Mouse (Mus musculus) c-Kit-positive CD71-negative TER-119-negative erythroid progenitor cells, embryonic 14.5 days (primary cell): Measurements from ENCODE around the gene Ybx1.
A peak's percentile ranks its signal among the peaks of the same experiment; 100 is the strongest.
"Not testable (repeated sequence)": the region's sequence is repeated elsewhere in the genome, so short reads cannot be mapped to it uniquely, and the experiment has no call there.

Experiments
- DNase-seq: peaks from one replicate; pipeline ENCODE4 v3.0.0-alpha.2; 2013; ENCODE audit warnings: low read depth

Gene Ybx1

DNA sequence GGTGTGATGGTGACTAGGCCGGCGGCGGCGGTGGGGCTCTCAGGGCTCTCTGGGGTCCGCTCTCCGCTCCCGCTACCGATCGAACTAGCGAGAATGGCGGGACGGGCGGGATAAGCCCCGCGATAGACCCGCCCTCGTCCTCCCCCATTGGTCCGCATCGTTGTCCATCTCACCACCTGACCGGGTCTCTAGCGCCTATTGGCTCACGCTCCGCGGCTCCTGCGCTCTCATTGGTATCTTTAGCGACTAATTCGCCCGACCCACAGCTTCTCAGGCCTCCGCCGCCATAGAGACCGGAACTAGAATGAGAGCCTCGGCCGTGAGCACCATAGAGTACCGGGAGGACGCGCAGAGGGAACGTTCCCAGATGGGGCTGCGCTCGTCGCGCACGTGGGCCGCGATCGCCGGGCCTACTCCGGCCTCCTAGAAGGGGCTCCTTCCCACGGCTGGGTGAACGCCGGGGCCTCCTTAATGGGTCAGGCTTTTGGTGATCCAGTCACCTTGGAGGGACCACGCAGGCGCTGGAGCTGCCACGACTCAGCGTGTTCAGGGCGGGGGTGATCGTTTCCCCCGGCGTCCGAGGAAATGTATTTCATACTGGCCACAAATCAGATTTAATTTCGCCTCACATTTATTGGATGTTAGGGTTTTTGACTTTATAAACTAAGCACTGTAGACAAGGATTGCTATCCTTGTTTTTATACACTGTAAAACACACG lies at the start of gene Ybx1:
Ybx1 (minus strand) TSS at position 190 of the 719 bp plus-strand sequence.
- DNase-seq = peak; percentile 98

DNA sequence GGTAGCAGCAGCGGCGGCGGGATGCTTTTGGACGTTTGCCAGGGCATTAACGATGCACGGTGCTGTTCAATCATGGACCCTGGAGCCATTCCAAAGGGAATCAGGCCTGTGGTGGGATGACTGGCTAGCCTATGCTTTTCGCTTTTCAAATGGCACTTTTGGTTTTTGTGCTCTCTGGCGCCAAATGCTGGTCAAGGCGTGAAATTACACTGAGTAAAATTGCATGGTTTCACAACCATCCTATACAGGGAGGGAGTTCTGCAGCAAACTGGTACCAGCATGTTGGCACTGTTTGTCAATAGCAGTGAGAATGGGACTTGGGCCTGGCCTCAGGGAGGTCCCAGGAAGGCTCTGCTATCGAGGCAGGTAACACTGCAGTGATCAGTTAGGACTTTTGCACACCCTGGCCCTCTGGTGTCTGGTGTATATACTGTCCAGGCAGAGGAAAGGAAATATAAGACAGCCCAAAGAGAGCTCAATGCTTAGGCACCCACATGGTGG lies 44.5 kb upstream of the Ybx1 start:
- DNase-seq = peak; percentile 25

DNA sequence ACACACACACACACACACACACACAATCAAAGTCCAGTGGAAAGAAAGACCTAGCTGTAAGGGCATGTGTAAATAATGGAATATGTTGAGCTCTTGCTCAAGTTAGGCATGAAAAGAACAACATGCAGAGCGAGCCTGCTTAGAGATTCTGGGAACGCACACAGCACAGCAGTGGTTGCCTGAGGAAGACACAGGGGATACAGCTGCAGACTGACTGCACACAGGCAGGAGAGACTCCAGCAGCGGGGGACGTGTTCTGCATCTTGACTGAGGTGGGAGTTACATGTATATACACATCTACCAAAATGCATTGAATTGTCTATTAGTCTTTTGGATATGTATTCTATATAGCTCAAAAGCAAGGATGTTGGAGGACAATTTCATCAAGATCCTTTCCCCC lies 44.0 kb upstream of the Ybx1 start:
- no peak for DNase-seq

DNA sequence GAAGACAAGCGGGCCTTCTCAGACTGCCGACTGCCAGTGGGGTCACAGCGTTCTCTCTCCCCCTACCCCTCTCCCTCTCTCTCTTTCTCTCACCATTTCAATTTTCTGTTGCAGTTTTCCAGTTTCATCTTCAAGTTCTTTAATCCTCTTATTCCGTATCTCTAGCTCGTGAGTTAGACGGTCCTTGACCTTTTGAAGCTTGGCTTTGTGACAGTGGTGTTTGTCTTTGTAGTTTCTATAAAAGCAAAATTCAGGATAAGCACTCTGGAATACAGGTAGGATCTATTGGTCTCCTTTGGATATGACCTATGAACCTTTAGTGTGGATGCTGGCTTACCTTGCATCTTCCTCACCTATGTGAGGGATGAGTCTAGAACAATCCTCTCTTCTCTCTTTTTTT lies 39.1 kb upstream of the Ybx1 start:
- no peak for DNase-seq

DNA sequence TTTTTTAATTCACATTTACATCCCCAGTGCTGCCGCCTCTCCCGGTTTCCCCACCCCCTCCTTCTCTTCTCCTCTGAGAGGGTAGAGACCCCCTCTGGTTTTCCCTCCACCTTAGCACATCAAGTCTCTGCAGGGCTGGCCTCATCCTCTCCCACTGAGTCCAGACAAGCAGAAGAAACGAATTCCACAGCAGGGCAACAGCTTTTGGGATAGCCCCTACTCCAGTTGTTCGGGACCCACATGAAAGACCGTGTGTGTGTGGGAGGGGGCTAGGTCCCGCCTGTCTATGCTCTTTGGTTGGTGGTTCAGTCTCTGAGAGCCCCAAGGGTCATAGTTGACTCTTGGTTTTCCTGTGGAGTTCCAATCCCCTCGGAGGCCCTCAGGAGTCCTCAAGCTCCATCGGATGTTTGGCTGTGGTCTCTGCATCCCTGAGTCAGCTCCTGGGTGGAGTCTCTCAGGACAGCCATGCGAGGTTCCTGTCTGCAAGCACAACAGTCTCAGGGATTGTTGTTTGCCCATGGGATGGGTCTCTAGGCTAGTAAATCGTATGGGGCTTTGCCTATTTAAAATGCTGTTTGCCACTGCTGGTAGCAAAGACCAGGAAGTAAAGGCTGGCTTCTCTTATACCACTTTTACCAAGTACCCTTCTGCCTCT lies 26.6 kb upstream of the Ybx1 start:
- DNase-seq = no peak

DNA sequence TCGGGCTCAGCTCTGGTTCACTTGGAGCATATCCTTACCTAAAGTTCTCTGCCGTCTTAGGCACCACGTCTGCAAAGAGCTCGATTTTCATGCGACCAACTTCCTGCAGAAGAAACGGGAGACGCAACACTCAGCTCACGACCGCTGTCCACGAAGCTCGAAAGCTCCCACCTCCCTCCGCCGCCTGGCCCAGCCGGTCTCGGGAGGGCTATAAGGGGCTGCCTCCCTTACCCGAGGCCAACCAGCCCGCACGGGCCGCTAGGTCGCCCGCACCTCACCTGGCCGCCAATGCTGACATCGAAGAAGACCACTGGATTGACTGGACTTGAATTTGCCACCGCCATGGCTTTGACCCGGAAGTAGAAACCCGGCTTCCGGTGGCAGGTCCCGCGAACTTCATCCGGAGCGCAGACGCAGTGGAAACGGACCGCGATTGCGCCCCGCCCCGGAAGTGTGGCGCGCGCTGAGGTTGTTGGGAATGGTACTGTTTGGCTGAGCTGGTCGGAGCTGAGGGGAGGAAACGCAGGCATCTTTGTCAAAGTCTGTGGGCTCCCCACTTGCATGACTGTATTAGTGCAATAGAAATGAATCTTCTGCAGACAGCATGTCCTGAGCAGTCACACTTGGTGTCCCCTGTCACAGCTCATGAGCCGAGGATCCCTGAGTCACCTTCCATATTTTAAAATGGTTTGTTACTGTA lies 25.9 kb upstream of the Ybx1 start, which contains the start of gene Ppih:
Ppih (minus strand) TSS at position 416 of the 700 bp plus-strand sequence.
- DNase-seq = peak; percentile 87

DNA sequence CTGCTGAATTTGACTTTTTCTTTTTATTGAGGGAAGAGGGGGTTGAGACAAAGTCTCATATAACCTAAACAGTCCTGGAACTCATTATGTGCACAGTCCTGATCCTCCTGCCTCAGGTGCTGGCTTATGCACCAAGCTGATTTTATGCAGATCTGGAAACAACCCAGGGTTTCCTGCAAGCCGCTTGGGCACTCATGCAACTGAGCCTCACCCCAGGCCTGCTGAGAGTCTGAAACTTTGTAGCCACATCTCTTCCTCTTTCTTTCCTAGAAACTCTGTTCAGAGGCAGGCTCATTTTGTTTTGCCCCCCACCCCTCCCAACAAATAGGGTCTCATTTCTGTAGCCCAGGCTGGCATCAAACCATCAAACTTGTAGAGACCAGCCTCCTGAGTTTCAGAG lies 19.4 kb upstream of the Ybx1 start:
- no peak for DNase-seq

DNA sequence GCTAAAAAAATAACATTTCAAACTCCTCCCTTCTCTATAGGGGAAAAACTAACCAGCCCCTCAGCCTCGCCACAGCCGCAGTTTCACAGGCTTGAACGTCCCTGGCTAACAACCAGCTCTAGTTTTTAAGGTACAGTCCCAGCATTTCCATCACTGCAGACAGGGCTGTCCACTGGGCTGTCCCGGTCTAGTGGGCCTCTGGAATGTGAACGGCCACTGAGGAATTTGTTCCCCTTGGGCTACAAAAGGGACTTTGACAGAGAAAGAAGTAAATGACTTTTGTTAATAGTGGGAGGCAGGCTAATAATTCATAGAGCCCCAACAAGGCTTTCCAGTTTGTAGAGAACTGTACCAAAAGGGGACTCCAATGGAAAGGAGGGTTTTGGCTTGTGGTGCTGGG lies 11.0 kb upstream of the Ybx1 start:
- DNase-seq = no peak

DNA sequence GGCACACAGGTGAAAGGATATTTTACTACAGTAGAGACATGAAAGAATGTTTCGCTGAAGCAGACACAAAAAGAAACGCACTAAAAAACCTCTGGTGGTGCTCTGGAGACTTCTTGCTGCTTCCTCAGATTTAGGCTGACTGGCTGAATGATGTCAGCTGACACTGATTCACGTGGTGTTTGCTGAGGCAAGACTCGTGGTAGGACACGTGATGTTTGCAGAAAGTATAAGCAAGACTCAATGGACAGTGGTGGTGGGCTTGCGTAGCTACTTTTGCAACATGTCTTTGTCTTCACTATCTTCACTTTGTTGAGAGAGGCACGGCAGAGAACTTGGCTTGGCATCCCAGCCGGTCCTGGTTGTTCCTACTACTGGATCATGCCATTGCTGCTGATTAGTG lies 8.9 kb upstream of the Ybx1 start:
- DNase-seq = no peak

DNA sequence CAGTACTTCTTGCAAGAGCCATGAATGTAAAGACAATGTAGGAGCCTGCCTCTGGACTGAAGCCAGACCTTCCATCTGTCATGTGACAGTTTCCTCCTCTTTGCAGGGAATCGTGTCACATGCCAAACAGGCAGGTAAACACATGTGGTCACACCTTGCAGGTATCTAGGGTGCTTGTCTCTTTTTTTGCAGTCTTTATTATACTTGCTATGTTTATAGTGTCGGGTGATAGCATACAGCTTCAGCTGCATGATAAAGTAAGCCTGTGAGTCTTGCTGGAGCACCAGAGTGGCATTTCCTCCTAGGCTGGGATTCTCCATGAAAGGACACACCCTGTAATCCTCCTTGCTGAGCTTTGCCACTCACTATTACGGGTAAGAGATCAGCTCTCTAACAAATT lies 7.4 kb upstream of the Ybx1 start:
- no peak for DNase-seq

DNA sequence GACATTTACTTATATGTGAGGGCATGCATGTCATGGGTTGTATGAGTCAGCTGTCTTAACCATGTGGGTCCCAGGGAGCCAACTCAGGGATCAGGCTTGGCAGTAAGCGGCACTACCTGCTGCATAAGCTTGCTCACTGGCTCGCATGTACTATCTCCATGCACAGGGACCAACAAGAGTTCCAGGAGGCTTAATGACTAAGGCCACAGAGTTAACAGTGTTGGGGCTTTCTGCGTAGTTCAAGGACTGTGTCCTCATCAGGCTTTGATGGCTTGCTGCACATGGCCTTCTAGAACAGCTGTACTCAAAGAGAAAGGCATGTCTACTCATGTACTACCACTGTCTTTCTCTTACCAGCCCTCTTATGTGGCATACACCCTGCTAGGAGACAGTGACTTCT lies 6.4 kb upstream of the Ybx1 start:
- no peak for DNase-seq

DNA sequence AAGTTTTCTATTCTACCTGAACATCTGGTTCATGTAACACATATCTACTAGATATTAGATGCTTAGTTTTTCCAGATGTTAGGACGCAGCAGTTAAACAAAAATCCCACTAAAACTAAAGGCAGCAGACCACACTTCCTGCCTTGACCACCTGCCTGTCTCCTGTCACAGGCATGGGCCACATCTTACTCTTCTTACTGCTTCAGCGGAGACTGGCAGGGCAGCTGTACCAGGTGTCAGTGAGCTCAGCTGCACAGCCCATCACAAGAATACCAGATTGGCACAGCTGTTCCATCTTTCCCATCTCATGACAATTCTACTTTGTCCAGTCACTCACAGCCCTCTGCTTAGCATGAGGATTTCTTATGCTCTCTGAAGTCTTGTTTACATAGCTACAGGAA lies 3.0 kb upstream of the Ybx1 start:
- DNase-seq = no peak

DNA sequence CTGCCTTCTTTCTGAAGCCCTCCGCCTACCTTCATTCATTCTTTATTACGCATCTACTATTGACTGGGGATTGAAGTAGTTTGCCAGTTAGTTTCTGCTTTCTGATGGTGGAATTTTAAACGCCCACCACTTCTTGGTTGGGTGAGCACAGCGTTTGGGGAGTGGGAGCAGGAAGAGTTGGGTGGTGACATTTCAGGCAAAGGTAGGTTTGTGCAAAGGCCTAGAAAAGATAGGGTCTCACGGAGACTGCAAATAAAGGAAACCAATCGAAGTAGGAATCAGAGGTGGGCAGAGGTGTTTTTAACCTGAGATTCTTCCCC lies 690 bp upstream of the Ybx1 start:
- no peak for DNase-seq

DNA sequence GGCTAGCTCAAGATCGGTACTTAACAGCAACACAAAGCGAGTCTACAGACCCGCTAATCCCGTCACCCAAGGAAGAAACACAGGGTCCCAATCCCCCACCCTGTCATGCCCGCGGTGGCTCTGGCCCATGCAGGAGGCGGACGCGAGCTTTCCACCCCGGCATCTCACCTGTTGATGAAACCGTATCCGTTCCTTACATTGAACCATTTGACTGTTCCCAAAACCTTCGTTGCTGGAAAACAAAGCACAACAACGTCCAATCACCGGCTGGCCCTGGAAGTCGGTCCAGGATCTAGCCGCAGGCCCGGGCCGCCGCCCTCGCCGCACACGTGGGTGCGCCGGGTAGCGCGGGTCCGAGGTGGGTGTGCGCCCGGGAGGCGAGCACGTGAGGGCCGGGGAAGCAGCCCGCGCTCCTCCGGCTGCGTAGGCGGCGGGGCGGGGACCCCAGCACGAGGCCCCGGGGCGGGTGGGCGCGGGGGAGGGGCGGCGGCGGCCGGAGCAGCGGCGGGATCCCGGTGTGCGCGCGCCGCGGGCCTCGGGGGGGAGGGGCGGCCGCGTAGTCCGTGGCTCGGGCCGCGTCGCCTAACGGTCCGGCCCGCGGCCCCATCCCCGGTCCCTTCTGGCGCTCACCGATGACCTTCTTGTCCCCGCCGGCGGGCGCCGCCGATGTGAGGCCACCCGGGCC lies 688 bp downstream of the Ybx1 start:
- DNase-seq = no peak

DNA sequence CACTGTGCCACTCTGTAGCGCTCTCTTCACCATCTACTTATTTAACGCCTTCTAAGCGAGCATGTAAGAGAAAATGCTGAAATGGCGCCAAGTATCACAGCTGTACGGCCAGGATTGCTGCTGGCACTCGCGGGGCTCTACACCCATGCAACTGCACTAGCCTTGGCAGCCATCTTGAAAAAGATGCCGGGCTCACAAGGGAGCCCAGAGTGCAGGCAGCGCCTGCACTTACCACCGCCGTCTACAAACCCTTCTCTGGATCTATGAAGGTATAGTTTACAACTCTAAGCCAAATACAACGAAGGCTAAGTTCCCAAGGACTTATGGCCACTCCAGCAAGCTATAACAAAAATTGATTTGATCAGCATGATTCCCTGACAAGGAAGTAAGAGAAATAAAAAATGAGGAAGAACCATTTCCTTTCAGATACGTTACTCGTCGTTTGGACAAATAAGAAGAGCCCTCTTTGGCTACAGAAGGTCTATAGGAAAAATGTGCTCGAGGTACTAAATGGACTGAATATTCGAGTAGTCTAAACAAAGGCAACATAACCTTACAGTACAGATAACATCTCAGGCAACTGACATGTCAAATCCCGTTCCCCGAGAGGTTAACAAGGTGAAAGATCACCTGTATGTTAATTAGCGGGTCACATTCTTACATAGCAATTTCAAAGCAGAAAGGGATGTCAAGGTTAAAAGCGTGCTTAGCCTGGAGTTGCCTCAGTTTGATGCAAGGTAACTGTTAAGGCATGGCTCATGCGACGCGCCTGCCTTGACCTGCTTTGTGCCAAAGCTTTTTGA lies 1.4 kb downstream of the Ybx1 start:
- peak; percentile 30 for DNase-seq

DNA sequence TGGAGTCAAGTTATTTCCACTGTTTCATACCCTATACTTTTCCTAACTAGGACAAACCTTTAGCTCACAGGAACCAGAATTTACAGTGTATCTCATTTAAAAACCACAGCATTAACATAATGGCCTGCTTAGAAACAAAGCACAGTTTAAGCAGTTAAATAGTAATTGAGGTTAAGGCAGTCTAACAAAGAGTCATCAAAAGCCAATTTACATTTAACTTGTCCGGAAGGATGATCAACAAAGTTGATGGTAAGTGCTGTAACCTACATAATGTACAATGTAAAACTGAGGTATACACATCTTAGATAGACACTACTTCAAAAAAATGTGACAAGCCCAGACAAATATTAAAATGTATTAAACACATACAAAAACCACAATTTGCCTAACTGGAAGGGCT lies 2.5 kb downstream of the Ybx1 start:
- no peak for DNase-seq

DNA sequence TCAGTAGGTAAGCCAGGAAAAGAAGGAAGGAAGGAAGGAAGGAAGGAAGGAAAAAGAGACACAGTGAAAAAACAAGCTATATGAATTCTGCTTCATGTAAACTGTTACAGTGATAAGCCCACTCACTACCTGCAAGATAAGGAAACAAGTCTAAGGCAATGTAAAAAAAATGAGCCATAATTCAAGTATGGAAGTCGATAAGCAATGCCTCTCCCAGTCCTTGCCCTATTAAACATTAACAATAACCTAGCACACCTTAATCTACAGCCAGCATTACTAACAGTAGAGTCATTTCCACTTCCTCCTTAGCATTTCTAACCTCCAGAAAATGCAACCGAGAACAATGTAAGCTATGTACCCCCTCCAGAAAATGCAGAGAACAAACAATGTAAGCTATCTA lies 9.1 kb downstream of the Ybx1 start:
- DNase-seq = no peak

DNA sequence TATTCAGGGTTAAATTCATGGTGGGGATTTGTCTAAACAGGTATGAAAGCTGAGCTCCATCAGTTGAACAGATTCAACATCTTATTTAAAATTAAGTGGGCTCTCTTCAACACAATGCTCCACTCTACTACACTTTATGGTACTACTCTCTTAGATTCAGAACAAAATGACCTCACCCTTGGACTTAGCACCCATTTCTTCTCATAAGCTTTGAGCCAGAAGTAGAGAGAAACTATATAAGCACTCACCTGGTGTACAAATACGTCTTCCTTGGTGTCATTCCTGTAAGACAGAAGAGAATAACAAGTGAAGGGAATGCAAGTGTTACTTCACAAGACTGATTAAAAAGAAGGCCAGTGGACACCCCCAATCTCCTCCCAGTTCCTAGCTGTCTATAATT lies 9.5 kb downstream of the Ybx1 start:
- no peak for DNase-seq

DNA sequence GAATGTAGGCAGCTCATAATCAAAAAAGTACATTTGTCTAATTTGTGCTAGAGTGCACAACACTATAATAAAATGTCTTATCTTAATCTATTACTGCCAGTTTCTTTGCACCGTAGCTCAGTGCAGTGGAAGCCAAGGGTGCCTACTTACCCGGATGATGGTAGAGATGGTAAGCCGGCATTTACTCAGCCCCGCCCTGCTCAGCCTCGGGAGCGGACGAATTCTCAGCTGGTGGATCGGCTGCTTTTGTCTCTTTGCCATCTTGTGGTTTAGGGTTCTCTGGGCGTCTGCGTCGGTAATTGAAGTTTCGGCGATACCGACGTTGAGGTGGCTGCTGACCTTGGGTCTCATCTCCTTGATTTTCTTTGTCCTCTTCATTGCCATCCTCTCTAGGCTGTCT lies 15.6 kb downstream of the Ybx1 start:
- DNase-seq = not testable (repeated sequence)

DNA sequence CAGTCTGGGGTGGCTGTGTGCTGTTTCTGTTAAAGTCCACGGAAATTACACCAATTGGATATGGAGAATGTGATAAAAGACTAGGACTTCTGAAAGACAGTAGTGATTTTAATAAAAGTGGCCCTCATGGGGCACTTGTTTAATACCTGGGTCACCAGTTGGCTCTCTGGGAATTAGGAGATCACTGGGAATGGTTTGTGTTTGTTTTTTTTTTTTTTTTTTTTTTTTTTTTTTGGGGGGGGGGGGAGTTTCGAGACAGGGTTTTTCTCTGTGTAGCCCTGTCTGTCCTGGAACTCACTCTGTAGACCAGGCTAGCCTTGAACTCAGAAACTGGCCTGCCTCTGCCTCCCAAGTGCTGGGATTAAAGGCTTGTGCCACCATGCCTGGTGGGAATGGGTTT lies 18.7 kb downstream of the Ybx1 start:
- DNase-seq = no peak

DNA sequence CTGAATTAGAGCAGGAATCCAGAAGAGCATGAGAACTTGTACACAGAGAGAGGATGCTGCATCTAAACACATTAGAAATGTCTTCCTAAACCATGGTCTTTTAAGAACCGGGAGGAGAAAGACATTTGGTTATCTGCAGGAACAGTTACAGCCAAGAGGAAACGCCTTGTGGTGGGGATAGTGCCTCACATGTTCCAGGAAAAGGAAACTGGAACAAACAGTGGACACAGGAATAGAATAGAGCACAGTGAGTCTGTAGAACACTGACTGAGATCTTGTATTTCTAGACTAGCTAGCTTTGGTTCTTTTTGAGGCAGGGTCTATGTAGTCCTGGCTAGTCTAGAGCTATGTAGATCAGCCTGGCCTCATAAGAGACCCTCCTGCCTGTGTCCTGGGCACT lies 19.2 kb downstream of the Ybx1 start:
- DNase-seq = no peak

DNA sequence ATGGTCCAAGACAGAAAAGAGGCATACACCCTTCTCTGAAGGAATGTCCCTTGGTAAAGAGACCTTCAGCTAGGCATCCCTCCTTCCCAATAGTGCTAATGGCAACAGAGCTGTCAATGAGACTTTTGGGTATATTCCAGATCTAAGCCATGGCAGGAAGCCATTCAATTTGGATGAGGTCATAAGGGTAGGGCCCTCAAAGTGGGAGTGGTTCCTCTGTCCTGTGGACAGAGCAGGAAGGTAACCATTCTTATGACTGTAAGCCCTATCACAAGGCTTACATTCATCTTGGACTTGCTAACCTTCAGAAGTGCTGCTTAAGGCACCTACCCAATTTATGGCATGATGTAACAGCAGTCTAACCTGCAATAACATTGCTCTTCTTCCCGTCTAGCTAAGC lies 19.8 kb downstream of the Ybx1 start:
- DNase-seq = no peak
